Mouse (Mus musculus) CH12.LX (cell line): Measurements from ENCODE around the gene Klf15. TPM values are rescaled to one million over a fixed set of nuclear protein-coding genes. Genes with fewer than 3 reads are reported as not detected.

Experiments
- DNase-seq: peaks from one replicate; pipeline ENCODE4 v3.0.0-alpha.2; 2013; ENCODE audit errors: extremely low read depth
- H3K27ac ChIP-seq: 2 replicates; pipeline ENCODE4 v1.5.1; 2012; ENCODE audit warnings: low read depth, mild to moderate bottlenecking, control low read depth, moderate library complexity; ENCODE audit not compliant: insufficient read depth
- H3K27me3 ChIP-seq: replicated peaks from 2 replicates; pipeline ENCODE3; 2012; ENCODE audit warnings: inconsistent platforms
- H3K36me3 ChIP-seq, 2 experiments: replicated peaks in 1 of 2; 2 replicates each; pipeline versions ENCODE3 to v1.6.1; 2012; ENCODE audit warnings: inconsistent platforms in 1 of 2, low read length in 1 of 2, mild to moderate bottlenecking in 1 of 2, mixed read lengths in 1 of 2, moderate library complexity in 1 of 2; ENCODE audit not compliant: control insufficient read depth in 1 of 2, insufficient read depth in 1 of 2
- H3K4me1 ChIP-seq, 2 experiments: 2 replicates each; pipeline ENCODE4 v1.6.1; 2012; ENCODE audit warnings: inconsistent platforms in 1 of 2, moderate library complexity in 1 of 2; ENCODE audit not compliant: insufficient read depth in 2 of 2, control insufficient read depth in 1 of 2
- H3K4me2 ChIP-seq: 2 replicates; pipeline ENCODE4 v1.6.1; 2012; ENCODE audit warnings: low read depth, mild to moderate bottlenecking, control low read depth; ENCODE audit not compliant: poor library complexity, insufficient read depth, severe bottlenecking
- H3K4me3 ChIP-seq, 3 experiments: fragments of 150-350 bp in 1 of 3; sonication (generic) in 1 of 3; replicated peaks in 1 of 3; 2 replicates each; pipeline versions ENCODE3 to v1.5.1; 2011 to 2012; ENCODE audit warnings: low read depth in 2 of 3, low read length in 2 of 3, mild to moderate bottlenecking in 2 of 3, moderate library complexity in 2 of 3, control low read depth in 1 of 3, improper control_type of control experiment in 1 of 3, inconsistent platforms in 1 of 3, mixed read lengths in 1 of 3; ENCODE audit not compliant: poor library complexity in 1 of 3
- H3K79me2 ChIP-seq: replicated peaks from 2 replicates; pipeline ENCODE4 v1.6.1; 2012; ENCODE audit warnings: mild to moderate bottlenecking, moderate library complexity; ENCODE audit not compliant: control insufficient read depth, poor library complexity, insufficient read depth, severe bottlenecking; ENCODE audit errors: extremely low read depth
- H3K9ac ChIP-seq: 2 replicates; pipeline ENCODE4 v1.6.1; 2012; ENCODE audit warnings: low read depth, mild to moderate bottlenecking, control low read depth, moderate library complexity; ENCODE audit not compliant: insufficient read depth
- H3K9me3 ChIP-seq: replicated peaks from 2 replicates; pipeline ENCODE3; 2012; ENCODE audit warnings: low read length, inconsistent platforms, mixed read lengths
- CHD1 ChIP-seq: IDR thresholded peaks from 2 replicates; pipeline ENCODE4 v1.6.1; 2012; ENCODE audit warnings: low read depth, low read length, improper control_type of control experiment, inconsistent platforms
- E2F4 ChIP-seq: IDR thresholded peaks from 2 replicates; pipeline ENCODE4 v1.6.1; 2011; ENCODE audit warnings: low read depth, low read length, improper control_type of control experiment; ENCODE audit not compliant: insufficient replicate concordance
- ELF1 ChIP-seq: IDR thresholded peaks from 2 replicates; pipeline ENCODE4 v1.6.1; 2014; ENCODE audit warnings: low read depth, mild to moderate bottlenecking, inconsistent platforms, low read length, improper control_type of control experiment
- EP300 ChIP-seq: IDR thresholded peaks from 2 replicates; pipeline ENCODE4 v1.6.1; 2011; ENCODE audit warnings: low read length, improper control_type of control experiment
- ETS1 ChIP-seq: conservative IDR thresholded peaks from 2 replicates; pipeline ENCODE4 v1.6.1; 2012; ENCODE audit warnings: low read depth, mild to moderate bottlenecking, inconsistent platforms, low read length, improper control_type of control experiment, moderate library complexity
- GABPA ChIP-seq: IDR thresholded peaks from 2 replicates; pipeline ENCODE4 v1.6.1; 2012; ENCODE audit warnings: low read depth, low read length, improper control_type of control experiment, inconsistent platforms; ENCODE audit not compliant: insufficient replicate concordance
- HCFC1 ChIP-seq: IDR thresholded peaks from 2 replicates; pipeline ENCODE4 v1.6.1; 2012; ENCODE audit warnings: low read depth, mild to moderate bottlenecking, inconsistent platforms, low read length, improper control_type of control experiment
- MAFK ChIP-seq: IDR thresholded peaks from 2 replicates; pipeline ENCODE4 v1.6.1; 2011; ENCODE audit warnings: low read length, improper control_type of control experiment; ENCODE audit not compliant: insufficient replicate concordance
- MAZ ChIP-seq: IDR thresholded peaks from 2 replicates; pipeline ENCODE4 v1.6.1; 2012; ENCODE audit warnings: low read depth, mild to moderate bottlenecking, inconsistent platforms, low read length, improper control_type of control experiment, moderate library complexity
- MEF2A ChIP-seq: IDR thresholded peaks from 2 replicates; pipeline ENCODE4 v1.6.1; 2014; ENCODE audit warnings: low read depth, mild to moderate bottlenecking, inconsistent platforms, low read length, improper control_type of control experiment, borderline replicate concordance
- MXI1 ChIP-seq: IDR thresholded peaks from 2 replicates; pipeline ENCODE4 v1.6.1; 2011; ENCODE audit warnings: mild to moderate bottlenecking, low read depth, low read length, improper control_type of control experiment
- MYC ChIP-seq: IDR thresholded peaks from 2 replicates; pipeline ENCODE4 v1.6.1; 2011; ENCODE audit warnings: low read depth, mild to moderate bottlenecking, improper control_type of control experiment, low read length
- NELFE ChIP-seq: IDR thresholded peaks from 2 replicates; pipeline ENCODE4 v1.6.1; 2011; ENCODE audit warnings: low read depth, low read length, improper control_type of control experiment
- POLR2AphosphoS2 ChIP-seq: IDR thresholded peaks from 2 replicates; pipeline ENCODE4 v1.6.1; 2011; ENCODE audit warnings: low read depth, low read length, improper control_type of control experiment
- TBP ChIP-seq: conservative IDR thresholded peaks from 2 replicates; pipeline ENCODE4 v1.6.1; 2011; ENCODE audit warnings: low read depth, low read length, improper control_type of control experiment
- UBTF ChIP-seq: IDR thresholded peaks from 2 replicates; pipeline ENCODE4 v1.6.1; 2012; ENCODE audit warnings: low read depth, mild to moderate bottlenecking, inconsistent platforms, low read length, improper control_type of control experiment, moderate library complexity
- USF1 ChIP-seq: IDR thresholded peaks from 2 replicates; pipeline ENCODE4 v1.6.1; 2014; ENCODE audit warnings: low read depth, mild to moderate bottlenecking, inconsistent platforms, low read length, improper control_type of control experiment
- USF2 ChIP-seq: conservative IDR thresholded peaks from 2 replicates; pipeline ENCODE4 v1.6.1; 2011; ENCODE audit warnings: low read depth, low read length, improper control_type of control experiment
- ZKSCAN1 ChIP-seq: IDR thresholded peaks from 2 replicates; pipeline ENCODE4 v1.6.1; 2012; ENCODE audit warnings: low read depth, inconsistent platforms, low read length, improper control_type of control experiment, borderline replicate concordance
- ZMIZ1 ChIP-seq: IDR thresholded peaks from 2 replicates; pipeline ENCODE4 v1.6.1; 2012; ENCODE audit warnings: low read depth, mild to moderate bottlenecking, inconsistent platforms, low read length, improper control_type of control experiment
- ZNF384 ChIP-seq: IDR thresholded peaks from 2 replicates; pipeline ENCODE4 v1.6.1; 2012; ENCODE audit warnings: low read depth, low read length, improper control_type of control experiment, inconsistent platforms
- dilution Hi-C: fragments of 300-500 bp; cut with MboI; formaldehyde crosslinking; loops from 2 replicates; pipeline ENCODE4 v1.14.3; 2020; ENCODE audit warnings: low sequenced_read_pairs; ENCODE audit not compliant: extremely low pct_unique_long_range_greater_than_20kb, extremely low pct_ligation_motif_present
- in situ Hi-C: fragments of 300-500 bp; cut with MboI; formaldehyde crosslinking; loops from 3 replicates; pipeline ENCODE4 v1.14.3; 2019; ENCODE audit warnings: low sequenced_read_pairs, low pct_ligation_motif_present, low pct_unique_long_range_greater_than_20kb, mixed read lengths
- polyA plus RNA-seq: library from polyadenylated mRNA; unstranded; fragments of >175 nt; gene quantifications from 2 replicates; pipeline ENCODE4 v1.2.1, GENCODE M21; 2012; ENCODE audit warnings: low read depth; ENCODE audit not compliant: insufficient read length
- total RNA-seq, 2 experiments: library from RNA; depleted of rRNA; stranded (reverse); fragments of 300-350 nt in 1 of 2; fragments of >200 nt in 1 of 2; gene quantifications; 2 replicates each; pipeline ENCODE4 v1.2.3; 2012 to 2014

Klf15 gene
- total and polyA plus RNA-seq, 3 experiments, result not detected

GRCm38 (mm10) chr6:90506673-90507311, 44.4 kb downstream of the Klf15 start:
- H3K79me2 ChIP-seq, result no peaks in the 10 kb centered on the region
- in situ Hi-C loops (no loop called here), dilution Hi-C loops (no loop called here)
- no peak overlapping the region for H3K9ac ChIP-seq
- no peak overlapping the region for H3K4me2 ChIP-seq
- no peaks in the 10 kb centered on the region for H3K4me1 ChIP-seq
- peaks cover 88% of the 10 kb centered on the region for H3K27me3 ChIP-seq
- peaks cover 2% of the 10 kb centered on the region for H3K9me3 ChIP-seq
- H3K4me3 ChIP-seq, result no peak overlapping the region
- DNase-seq, result no peak
- no peak overlapping the region for H3K27ac ChIP-seq
- TF ChIP-seq MAFK (no peak), MAZ (no peak), ZKSCAN1 (no peak), EP300 (no peak), ZNF384 (no peak), MXI1 (no peak), E2F4 (no peak), UBTF (no peak)
- no peaks in the 10 kb centered on the region for H3K36me3 ChIP-seq

DNA sequence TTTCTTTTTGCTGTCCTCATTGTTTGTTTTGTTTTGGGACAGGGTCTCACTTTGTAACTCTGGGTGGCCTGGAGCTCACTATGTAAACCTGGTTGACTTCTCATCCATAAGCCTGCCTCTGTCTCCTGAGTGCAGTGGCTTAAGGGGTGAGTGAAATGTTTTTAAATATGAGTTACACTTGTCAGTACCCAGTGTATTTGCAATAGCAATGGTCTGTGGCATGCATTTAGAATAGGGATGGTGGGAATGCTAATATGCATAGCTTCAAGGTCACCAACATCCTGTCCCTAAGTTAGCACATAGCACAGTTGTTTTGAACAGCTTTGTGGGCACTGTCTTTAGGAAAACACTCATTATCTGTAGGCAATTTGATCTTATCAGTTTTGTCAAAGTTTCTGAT, 45.1 kb downstream of the Klf15 start:
- Histone ChIP-seq H3K4me2 (no peak overlapping the region), H3K9me3 (peaks cover 2% of the 10 kb centered on the region), H3K27me3 (peaks cover 85% of the 10 kb centered on the region), H3K4me1 (no peaks in the 10 kb centered on the region), H3K4me3 (no peak overlapping the region), H3K79me2 (no peaks in the 10 kb centered on the region), H3K9ac (no peak overlapping the region), H3K36me3 (no peaks in the 10 kb centered on the region), H3K27ac (no peak overlapping the region)
- dilution Hi-C loops (no loop called here), in situ Hi-C loops (no loop called here)
- no peak for TF ChIP-seq USF2
- TF ChIP-seq POLR2AphosphoS2, result no peak
- no peak for TF ChIP-seq MAZ
- TF ChIP-seq GABPA, result no peak
- no peak for TF ChIP-seq UBTF
- TF ChIP-seq HCFC1, result no peak
- TF ChIP-seq NELFE, result no peak
- TF ChIP-seq MEF2A, result no peak
- no peak for TF ChIP-seq ETS1
- no peak for TF ChIP-seq CHD1
- no peak for TF ChIP-seq ELF1
- TF ChIP-seq MXI1, result no peak
- TF ChIP-seq TBP, result no peak
- no peak for TF ChIP-seq MYC
- no peak for TF ChIP-seq ZMIZ1
- no peak for TF ChIP-seq USF1
- no peak for TF ChIP-seq MAFK
- no peak for DNase-seq
